Mouse (Mus musculus) liver, embryonic 14.5 days (tissue): ENCODE results near the gene Olfr1163. TPM values are rescaled to one million over a fixed set of nuclear protein-coding genes. Genes with fewer than 3 reads are reported as not detected.

Source experiments
- polyA plus RNA-seq, 2 experiments: library from polyadenylated mRNA; depleted of rRNA in 1 of 2; stranded (reverse) in 1 of 2; unstranded in 1 of 2; fragments of >200 nt; fragmentation: Nextera tagmentation in 1 of 2; extraction: Ambion mirVana in 1 of 2; gene quantifications; 2 replicates each; pipeline versions ENCODE4 v1.2.1 to v1.2.3; 2012 to 2014

Gene Olfr1163
- polyA plus RNA-seq, 2 experiments: not detected

Other genes with a start within 250 kb of the Olfr1163 start
- not detected in 2 replicates for gene Olfr1148, start 241.3 kb downstream of the Olfr1163 start, polyA plus RNA-seq (2012; rRNA removed)
- gene Olfr1148, start 241.3 kb downstream of the Olfr1163 start, polyA plus RNA-seq (2014; fragmentation: Nextera tagmentation; extraction: Ambion mirVana): not detected in 2 replicates
- gene Olfr1150-ps1, start 227.8 kb downstream of the Olfr1163 start, polyA plus RNA-seq (2012; rRNA removed): not detected in 2 replicates
- gene Olfr1150-ps1, start 227.8 kb downstream of the Olfr1163 start, polyA plus RNA-seq (2014; fragmentation: Nextera tagmentation; extraction: Ambion mirVana): not detected in 2 replicates
- not detected in 2 replicates for gene Olfr1151, start 216.0 kb downstream of the Olfr1163 start, polyA plus RNA-seq (2012; rRNA removed)
- not detected in 2 replicates for gene Olfr1151, start 216.0 kb downstream of the Olfr1163 start, polyA plus RNA-seq (2014; fragmentation: Nextera tagmentation; extraction: Ambion mirVana)
- gene Olfr1152, start 205.3 kb downstream of the Olfr1163 start, polyA plus RNA-seq (2012; rRNA removed): not detected in 2 replicates
- gene Olfr1152, start 205.3 kb downstream of the Olfr1163 start, polyA plus RNA-seq (2014; fragmentation: Nextera tagmentation; extraction: Ambion mirVana): not detected in 2 replicates
- gene Olfr1153, start 176.9 kb downstream of the Olfr1163 start, polyA plus RNA-seq (2012; rRNA removed): not detected in 2 replicates
- gene Olfr1153, start 176.9 kb downstream of the Olfr1163 start, polyA plus RNA-seq (2014; fragmentation: Nextera tagmentation; extraction: Ambion mirVana): not detected in 2 replicates
- gene Olfr1154, start 166.7 kb downstream of the Olfr1163 start, polyA plus RNA-seq (2012; rRNA removed): not detected in 2 replicates
- gene Olfr1154, start 166.7 kb downstream of the Olfr1163 start, polyA plus RNA-seq (2014; fragmentation: Nextera tagmentation; extraction: Ambion mirVana): not detected in 2 replicates
- gene Olfr1155, start 126.7 kb downstream of the Olfr1163 start, polyA plus RNA-seq (2012; rRNA removed): not detected in 2 replicates
- gene Olfr1155, start 126.7 kb downstream of the Olfr1163 start, polyA plus RNA-seq (2014; fragmentation: Nextera tagmentation; extraction: Ambion mirVana): not detected in 2 replicates
- gene Olfr1156, start 118.7 kb downstream of the Olfr1163 start, polyA plus RNA-seq (2012; rRNA removed): not detected in 2 replicates
- not detected in 2 replicates for gene Olfr1156, start 118.7 kb downstream of the Olfr1163 start, polyA plus RNA-seq (2014; fragmentation: Nextera tagmentation; extraction: Ambion mirVana)
- gene Olfr1157, start 103.5 kb downstream of the Olfr1163 start, polyA plus RNA-seq (2012; rRNA removed): not detected in 2 replicates
- not detected in 2 replicates for gene Olfr1157, start 103.5 kb downstream of the Olfr1163 start, polyA plus RNA-seq (2014; fragmentation: Nextera tagmentation; extraction: Ambion mirVana)
- not detected in 2 replicates for gene Olfr74, start 97.2 kb downstream of the Olfr1163 start, polyA plus RNA-seq (2012; rRNA removed)
- not detected in 2 replicates for gene Olfr74, start 97.2 kb downstream of the Olfr1163 start, polyA plus RNA-seq (2014; fragmentation: Nextera tagmentation; extraction: Ambion mirVana)
- not detected in 2 replicates for gene Olfr1158, start 81.7 kb downstream of the Olfr1163 start, polyA plus RNA-seq (2012; rRNA removed)
- gene Olfr1158, start 81.7 kb downstream of the Olfr1163 start, polyA plus RNA-seq (2014; fragmentation: Nextera tagmentation; extraction: Ambion mirVana): not detected in 2 replicates
- not detected in 2 replicates for gene Olfr1160, start 63.6 kb downstream of the Olfr1163 start, polyA plus RNA-seq (2012; rRNA removed)
- not detected in 2 replicates for gene Olfr1160, start 63.6 kb downstream of the Olfr1163 start, polyA plus RNA-seq (2014; fragmentation: Nextera tagmentation; extraction: Ambion mirVana)
- gene Olfr1161, start 49.1 kb downstream of the Olfr1163 start, polyA plus RNA-seq (2012; rRNA removed): not detected in 2 replicates
- gene Olfr1161, start 49.1 kb downstream of the Olfr1163 start, polyA plus RNA-seq (2014; fragmentation: Nextera tagmentation; extraction: Ambion mirVana): not detected in 2 replicates
- not detected in 2 replicates for gene Olfr73, start 34.1 kb downstream of the Olfr1163 start, polyA plus RNA-seq (2012; rRNA removed)
- gene Olfr73, start 34.1 kb downstream of the Olfr1163 start, polyA plus RNA-seq (2014; fragmentation: Nextera tagmentation; extraction: Ambion mirVana): not detected in 2 replicates
- not detected in 2 replicates for gene Olfr1162, start 20.7 kb downstream of the Olfr1163 start, polyA plus RNA-seq (2012; rRNA removed)
- not detected in 2 replicates for gene Olfr1162, start 20.7 kb downstream of the Olfr1163 start, polyA plus RNA-seq (2014; fragmentation: Nextera tagmentation; extraction: Ambion mirVana)
- gene Olfr1164, start 22.1 kb upstream of the Olfr1163 start, polyA plus RNA-seq (2012; rRNA removed): not detected in 2 replicates
- not detected in 2 replicates for gene Olfr1164, start 22.1 kb upstream of the Olfr1163 start, polyA plus RNA-seq (2014; fragmentation: Nextera tagmentation; extraction: Ambion mirVana)
- gene Olfr1166, start 56.4 kb upstream of the Olfr1163 start, polyA plus RNA-seq (2012; rRNA removed): not detected in 2 replicates
- gene Olfr1166, start 56.4 kb upstream of the Olfr1163 start, polyA plus RNA-seq (2014; fragmentation: Nextera tagmentation; extraction: Ambion mirVana): not detected in 2 replicates
- not detected in 2 replicates for gene Olfr1167, start 83.4 kb upstream of the Olfr1163 start, polyA plus RNA-seq (2012; rRNA removed)
- gene Olfr1167, start 83.4 kb upstream of the Olfr1163 start, polyA plus RNA-seq (2014; fragmentation: Nextera tagmentation; extraction: Ambion mirVana): not detected in 2 replicates
- not detected in 2 replicates for gene Olfr1168, start 110.0 kb upstream of the Olfr1163 start, polyA plus RNA-seq (2012; rRNA removed)
- not detected in 2 replicates for gene Olfr1168, start 110.0 kb upstream of the Olfr1163 start, polyA plus RNA-seq (2014; fragmentation: Nextera tagmentation; extraction: Ambion mirVana)
- not detected in 2 replicates for gene Olfr1170, start 156.5 kb upstream of the Olfr1163 start, polyA plus RNA-seq (2012; rRNA removed)
- not detected in 2 replicates for gene Olfr1170, start 156.5 kb upstream of the Olfr1163 start, polyA plus RNA-seq (2014; fragmentation: Nextera tagmentation; extraction: Ambion mirVana)
- not detected in 2 replicates for gene Olfr1173, start 208.0 kb upstream of the Olfr1163 start, polyA plus RNA-seq (2012; rRNA removed)
- gene Olfr1173, start 208.0 kb upstream of the Olfr1163 start, polyA plus RNA-seq (2014; fragmentation: Nextera tagmentation; extraction: Ambion mirVana): not detected in 2 replicates
- gene Olfr1174-ps, start 243.3 kb upstream of the Olfr1163 start, polyA plus RNA-seq (2012; rRNA removed): not detected in 2 replicates
- not detected in 2 replicates for gene Olfr1174-ps, start 243.3 kb upstream of the Olfr1163 start, polyA plus RNA-seq (2014; fragmentation: Nextera tagmentation; extraction: Ambion mirVana)